Mouse (Mus musculus) telencephalon, adult 2 months (tissue): ENCODE results near the gene Itsn2.
"Not testable (repeated sequence)": the region's sequence is repeated elsewhere in the genome, so short reads cannot be mapped to it uniquely, and the experiment has no call there.

ENCODE experiments used
- DNase-seq: peaks from one replicate; pipeline ENCODE4 v3.0.0-alpha.2; 2011; ENCODE audit warnings: low read depth, low spot score

Gene Itsn2

GRCm38 (mm10) chr12:4598666-4599428 is 6.4 kb downstream of the Itsn2 start:
- DNase-seq: no peak

GRCm38 (mm10) chr12:4599713-4600112 is 7.3 kb downstream of the Itsn2 start:
- DNase-seq: no peak

DNA sequence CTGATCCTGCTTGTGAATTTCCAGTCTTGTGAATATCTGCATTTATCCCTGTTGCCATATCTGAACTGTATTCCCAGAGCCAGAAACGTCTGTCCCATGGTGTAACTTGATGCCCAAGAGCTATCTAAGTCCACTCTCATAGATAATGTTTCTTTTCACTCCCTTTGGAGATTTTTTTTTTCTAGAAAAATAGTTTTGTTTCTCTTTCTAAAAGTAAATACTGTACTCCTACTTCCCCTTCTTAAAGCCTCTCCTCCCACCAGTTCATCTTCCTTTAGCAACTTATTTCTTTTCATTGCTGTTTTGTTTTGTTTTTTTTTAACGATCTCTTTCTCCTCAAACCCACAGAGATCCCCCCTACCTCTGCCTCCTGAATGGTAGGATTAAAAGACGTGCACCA is 14.2 kb downstream of the Itsn2 start:
- no peak for DNase-seq

DNA sequence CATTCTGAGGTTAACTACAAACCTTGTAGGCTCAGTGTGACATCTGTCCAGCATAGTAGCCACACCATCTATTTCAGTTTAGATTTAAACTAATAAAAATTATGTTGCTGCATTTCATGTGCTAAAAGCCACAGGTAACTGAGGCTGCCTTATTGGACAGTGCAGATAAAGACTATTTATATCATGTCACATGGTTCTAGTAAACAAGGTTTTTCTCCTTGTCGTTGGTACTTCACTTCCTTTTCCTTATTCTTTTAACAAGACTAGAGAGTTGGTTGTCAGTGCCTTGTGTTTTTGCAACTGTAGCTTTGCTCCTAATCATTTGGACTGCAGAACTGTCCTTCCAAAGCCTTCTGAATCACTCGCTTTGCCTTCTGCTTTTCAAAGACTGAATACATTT is 22.3 kb downstream of the Itsn2 start:
- no peak for DNase-seq

DNA sequence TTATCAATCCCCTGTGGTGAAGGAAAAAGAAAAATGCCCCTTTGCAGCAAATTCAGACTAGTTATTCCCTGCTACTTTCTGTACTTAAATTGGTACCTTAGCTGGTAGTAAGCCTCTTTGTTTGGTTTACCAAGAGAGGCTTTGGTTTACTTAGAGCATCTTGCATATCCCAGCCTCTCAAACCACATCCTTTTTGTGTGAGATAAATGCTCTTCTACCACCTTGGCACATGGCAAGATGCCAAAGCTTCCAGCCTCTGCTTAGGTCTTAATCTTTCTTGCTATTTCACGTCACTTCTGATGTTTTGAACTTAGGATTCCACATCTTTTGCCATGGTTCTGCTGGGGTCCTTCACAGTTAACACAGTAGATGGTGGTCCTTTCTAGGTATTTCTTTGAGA is 31.8 kb downstream of the Itsn2 start:
- no peak for DNase-seq

- no peak for DNase-seq
These were observed 40.5 kb downstream of the Itsn2 start for GRCm38 (mm10) chr12:4632957-4633356.

- DNase-seq: no peak
These were observed 46.0 kb downstream of the Itsn2 start for GRCm38 (mm10) chr12:4638438-4638837.

DNA sequence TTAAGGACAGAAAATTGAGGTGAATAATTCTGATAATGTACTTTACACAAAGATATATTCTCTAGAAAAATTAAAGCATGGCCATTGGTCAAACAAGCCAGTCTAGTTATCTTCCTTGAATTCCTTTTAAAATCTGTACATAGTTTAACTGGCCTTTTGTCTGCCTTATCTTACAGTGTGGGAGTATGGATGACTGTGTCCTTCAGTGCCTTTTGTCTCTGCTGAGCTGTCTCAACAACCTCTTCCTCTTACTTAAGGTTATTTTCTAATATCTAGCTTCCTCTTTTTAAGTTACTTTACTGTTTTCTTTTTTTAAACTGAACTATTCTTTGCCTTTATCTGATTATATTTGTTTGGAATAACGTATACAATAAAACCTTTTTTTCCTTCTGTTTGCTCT is 48.3 kb downstream of the Itsn2 start:
- DNase-seq: no peak

DNA sequence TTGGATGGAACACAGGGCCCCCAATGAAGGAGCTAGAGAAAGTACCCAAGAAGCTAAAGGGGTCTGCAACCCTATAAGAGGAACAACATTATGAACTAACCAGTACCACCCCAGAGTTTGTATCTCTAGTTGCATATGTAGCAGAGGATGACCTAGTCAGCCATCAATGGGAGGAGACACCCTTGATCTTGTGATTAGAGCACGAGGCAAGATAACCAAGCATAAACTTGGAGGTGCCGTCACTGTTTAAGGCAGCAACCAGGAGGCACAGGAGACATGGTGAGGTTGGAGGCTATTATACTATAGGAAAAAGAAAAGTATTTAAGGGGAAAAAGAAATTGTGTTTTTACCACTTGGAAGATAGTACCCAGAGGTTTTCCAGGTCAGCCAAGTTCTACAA is 64.4 kb downstream of the Itsn2 start:
- DNase-seq: no peak

GRCm38 (mm10) chr12:4664929-4665674 is 72.7 kb downstream of the Itsn2 start:
- peak; percentile 74 for DNase-seq

DNA sequence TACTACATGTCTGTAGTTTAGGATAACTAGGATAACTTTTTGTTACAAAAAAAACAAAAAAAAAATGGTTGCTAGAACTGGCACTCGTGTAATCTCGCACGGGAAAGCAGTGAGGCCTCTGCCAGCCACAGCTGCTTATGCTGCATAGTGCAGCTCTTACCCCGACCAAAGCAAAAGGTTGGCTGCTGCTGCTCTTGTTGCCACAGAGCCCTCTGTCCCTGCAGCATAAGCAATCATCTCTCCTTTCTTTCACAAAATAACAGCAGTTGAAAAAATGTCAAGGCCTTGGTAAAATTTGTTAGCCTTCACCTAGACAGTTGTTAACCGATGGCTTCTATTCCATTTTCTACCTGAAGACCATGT is 73.2 kb downstream of the Itsn2 start:
- peak; percentile 19 for DNase-seq

- DNase-seq: peak; percentile 17
These were observed 83.9 kb downstream of the Itsn2 start for GRCm38 (mm10) chr12:4676336-4676735.

- peak; percentile 94 for DNase-seq
These were observed 87.5 kb downstream of the Itsn2 start for GRCm38 (mm10) chr12:4679971-4680370.

- peak; percentile 78 for DNase-seq
These were observed 93.0 kb downstream of the Itsn2 start for GRCm38 (mm10) chr12:4685441-4685840.

DNA sequence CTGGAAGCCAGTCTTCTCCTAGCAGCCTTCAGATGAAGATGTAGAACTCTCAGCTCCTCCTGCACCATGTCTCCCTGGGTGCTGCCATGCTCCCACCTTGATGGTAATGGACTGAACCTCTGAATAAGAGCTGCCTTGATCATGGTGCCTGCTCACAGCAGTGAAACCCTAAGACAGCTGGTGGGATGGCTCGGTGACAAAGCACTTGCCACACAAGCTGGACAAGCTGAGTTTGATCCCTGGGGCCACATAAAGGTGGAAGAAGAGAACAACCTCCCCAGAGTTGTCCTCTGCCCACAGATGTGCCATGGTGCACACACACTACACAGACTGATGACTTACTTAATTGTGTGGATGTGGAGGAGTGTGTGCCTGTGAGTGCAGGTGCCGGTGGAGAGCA is 95.9 kb downstream of the Itsn2 start:
- no peak for DNase-seq

- no peak for DNase-seq
These were observed 96.9 kb downstream of the Itsn2 start for GRCm38 (mm10) chr12:4689341-4689740.

GRCm38 (mm10) chr12:4691193-4691592 is 98.8 kb downstream of the Itsn2 start:
- DNase-seq: peak; percentile 45

- DNase-seq: no peak
These were observed 102.1 kb downstream of the Itsn2 start for GRCm38 (mm10) chr12:4694534-4694933.

GRCm38 (mm10) chr12:4705626-4706025 is 113.2 kb downstream of the Itsn2 start:
- not testable (repeated sequence) for DNase-seq

DNA sequence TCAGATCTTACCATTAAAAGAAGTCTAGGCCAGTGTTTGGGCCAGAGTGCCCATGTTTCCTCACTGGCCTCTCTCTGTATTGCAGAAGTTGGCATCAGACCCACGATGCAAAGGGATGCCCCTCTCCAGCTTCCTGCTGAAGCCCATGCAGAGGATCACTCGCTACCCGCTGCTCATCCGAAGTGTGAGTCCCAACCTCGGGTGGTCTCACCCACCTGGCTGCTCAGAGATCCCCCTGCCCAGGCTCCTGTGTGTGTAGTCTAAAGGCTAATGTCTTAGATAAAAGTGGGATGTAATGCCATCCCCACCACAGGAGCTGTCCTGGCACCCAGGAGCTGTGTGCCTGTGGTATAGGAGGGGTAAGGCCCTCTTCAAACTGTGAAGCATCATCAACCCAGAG is 113.7 kb downstream of the Itsn2 start:
- DNase-seq: no peak

DNA sequence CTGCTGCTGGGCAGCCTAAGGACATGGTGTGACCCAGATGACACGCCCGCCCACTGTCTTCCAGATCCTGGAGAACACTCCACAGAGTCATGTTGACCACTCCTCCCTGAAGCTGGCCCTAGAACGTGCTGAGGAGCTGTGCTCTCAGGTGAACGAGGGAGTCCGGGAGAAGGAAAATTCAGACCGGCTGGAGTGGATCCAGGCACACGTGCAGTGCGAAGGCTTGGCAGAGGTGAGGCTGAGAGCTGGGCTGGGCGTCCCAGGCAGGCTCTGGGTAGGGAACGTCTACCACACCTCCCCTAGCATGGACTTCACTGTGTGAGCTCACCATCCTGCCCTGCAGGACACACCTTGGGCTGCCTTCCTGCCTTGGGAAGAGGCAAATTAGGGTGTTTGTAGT is 114.5 kb downstream of the Itsn2 start:
- no peak for DNase-seq

DNA sequence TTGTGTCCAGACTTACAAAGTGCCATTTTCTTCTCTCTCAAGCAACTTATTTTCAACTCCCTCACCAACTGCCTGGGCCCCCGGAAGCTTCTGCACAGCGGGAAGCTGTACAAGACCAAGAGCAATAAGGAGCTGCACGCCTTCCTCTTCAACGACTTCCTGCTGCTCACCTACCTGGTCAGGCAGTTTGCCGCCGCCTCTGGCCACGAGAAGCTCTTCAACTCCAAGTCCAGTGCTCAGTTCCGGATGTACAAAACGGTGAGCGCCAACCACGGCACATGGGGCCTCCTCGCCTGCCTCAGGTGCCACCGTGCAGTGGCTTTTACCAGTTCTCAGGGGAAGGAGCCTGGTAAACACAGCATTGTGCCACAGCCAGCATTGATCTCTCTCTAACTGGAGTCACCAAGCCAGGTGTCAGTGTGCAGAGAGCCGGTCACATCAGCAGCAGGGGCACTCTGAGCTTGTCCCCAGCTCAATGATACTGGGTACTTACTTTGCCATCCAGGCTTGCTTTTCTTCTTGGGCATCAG is 115.1 kb downstream of the Itsn2 start:
- no peak for DNase-seq

DNA sequence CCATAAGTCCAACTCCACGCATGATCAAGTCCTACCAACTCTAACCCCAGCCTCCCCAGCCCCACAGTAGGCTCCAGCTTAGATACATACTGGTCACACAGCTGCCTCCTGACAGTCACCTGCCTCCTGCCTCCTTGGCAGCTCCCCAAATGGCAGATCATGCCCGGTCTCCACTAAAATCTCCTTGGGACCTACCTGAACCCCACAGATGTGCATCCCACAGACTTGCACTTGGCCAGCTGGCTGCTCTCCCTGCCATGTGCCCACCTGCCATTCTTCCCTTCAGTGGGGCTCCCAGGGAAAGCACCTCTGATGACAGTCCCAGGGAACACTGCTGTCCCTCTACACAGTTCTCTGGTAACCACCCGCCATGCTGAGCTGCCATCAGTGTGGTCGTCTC is 115.9 kb downstream of the Itsn2 start:
- no peak for DNase-seq
